Mouse (Mus musculus): ENCODE measurements around the gene Grhl1.
"Not testable (repeated sequence)": the region's sequence is repeated elsewhere in the genome, so short reads cannot be mapped to it uniquely, and the experiment has no call there.

Grhl1 gene

GRCm38 (mm10) chr12:24571523-24572392, at the start of gene Grhl1:
Grhl1 (plus strand) TSS chr12:24572283.
- peak; percentile 92 for DNase-seq (ENCODE audit: low spot score)

GRCm38 (mm10) chr12:24525065-24525464, 47.0 kb upstream of the Grhl1 start:
- DNase-seq (ENCODE audit: low spot score), result not testable (repeated sequence)

GRCm38 (mm10) chr12:24536390-24536789, 35.7 kb upstream of the Grhl1 start:
- DNase-seq (ENCODE audit: low spot score), result no peak

- no peak for DNase-seq (ENCODE audit: low spot score)
These were observed 34.9 kb upstream of the Grhl1 start for GRCm38 (mm10) chr12:24537201-24537600.

- no peak for DNase-seq (ENCODE audit: low spot score)
These were observed 34.1 kb upstream of the Grhl1 start for GRCm38 (mm10) chr12:24537965-24538364.

GRCm38 (mm10) chr12:24541426-24542154, 30.5 kb upstream of the Grhl1 start:
- no peak for DNase-seq (ENCODE audit: low spot score)

GRCm38 (mm10) chr12:24547686-24548085, 24.4 kb upstream of the Grhl1 start:
- no peak for DNase-seq (ENCODE audit: low spot score)

- no peak for DNase-seq (ENCODE audit: low spot score)
These were observed 23.2 kb upstream of the Grhl1 start for GRCm38 (mm10) chr12:24548885-24549284.

- DNase-seq (ENCODE audit: low spot score), result no peak
These were observed 19.6 kb upstream of the Grhl1 start for GRCm38 (mm10) chr12:24552531-24552930.

GRCm38 (mm10) chr12:24555976-24556375, 16.1 kb upstream of the Grhl1 start:
- DNase-seq (ENCODE audit: low spot score), result no peak

- DNase-seq (ENCODE audit: low spot score), result no peak
These were observed 8.6 kb upstream of the Grhl1 start for GRCm38 (mm10) chr12:24563395-24563960.

GRCm38 (mm10) chr12:24565311-24565710, 6.8 kb upstream of the Grhl1 start:
- no peak for DNase-seq (ENCODE audit: low spot score)

GRCm38 (mm10) chr12:24567606-24568005, 4.5 kb upstream of the Grhl1 start:
- no peak for DNase-seq (ENCODE audit: low spot score)

GRCm38 (mm10) chr12:24572421-24573274, 565 bp downstream of the Grhl1 start:
- DNase-seq (ENCODE audit: low spot score), result no peak

GRCm38 (mm10) chr12:24573275-24573580, 1.1 kb downstream of the Grhl1 start:
- DNase-seq (ENCODE audit: low spot score), result no peak

- DNase-seq (ENCODE audit: low spot score), result no peak
These were observed 2.8 kb downstream of the Grhl1 start for GRCm38 (mm10) chr12:24574870-24575269.

- DNase-seq (ENCODE audit: low spot score), result no peak
These were observed 8.4 kb downstream of the Grhl1 start for GRCm38 (mm10) chr12:24580452-24580851.

- no peak for DNase-seq (ENCODE audit: low spot score)
These were observed 9.1 kb downstream of the Grhl1 start for GRCm38 (mm10) chr12:24580996-24581683.

- no peak for DNase-seq (ENCODE audit: low spot score)
These were observed 11.6 kb downstream of the Grhl1 start for GRCm38 (mm10) chr12:24583653-24584052.

- no peak for DNase-seq (ENCODE audit: low spot score)
These were observed 12.8 kb downstream of the Grhl1 start for GRCm38 (mm10) chr12:24584835-24585234.

GRCm38 (mm10) chr12:24586193-24586592, 14.1 kb downstream of the Grhl1 start:
- DNase-seq (ENCODE audit: low spot score), result no peak
